ENCODE assay signal across 7 mouse cellular contexts in genomic region chr11:83040325-83040724, GRCm38 (mm10). TPM values are rescaled to one million over a fixed set of nuclear protein-coding genes. Genes with fewer than 3 reads are reported as not detected.
DNase-seq lines count a peak whose midpoint lies in the region; ATAC-seq and TF ChIP-seq lines count a peak whose summit lies in the region.

No protein-coding gene starts in this region.

- H3K4me3 ChIP-seq in lung, embryonic 14.5 days (ENCODE audit: low read depth, low read length) = no peak overlapping the region
- no peak overlapping the region for H3K4me3 ChIP-seq in liver, embryonic 16.5 days (ENCODE audit: low read depth, low read length)

- DNase-seq in lung, embryonic 14.5 days = peak; percentile 24
- DNase-seq in lung, postnatal 25 days (ENCODE audit: low spot score) = no peak
- DNase-seq in c-Kit-positive CD71-negative TER-119-negative erythroid progenitor cells, embryonic 14.5 days (ENCODE audit: low read depth) = peak; percentile 52
- peak; percentile 53 to 72 for DNase-seq in thymus, postnatal 36 days
- DNase-seq in frontal cortex, postnatal 14 days (ENCODE audit: low spot score in 2 of 2) = no peak
- DNase-seq in right cerebral cortex, adult 2 months (ENCODE audit: low spot score in 2 of 2) = no peak

- no peaks in the 10 kb centered on the region for H3K36me3 ChIP-seq in lung, embryonic 14.5 days (ENCODE audit: insufficient read depth)
- H3K36me3 ChIP-seq in liver, embryonic 16.5 days (ENCODE audit: control insufficient read depth, insufficient read depth) = no peaks in the 10 kb centered on the region

- H3K4me1 ChIP-seq in lung, embryonic 14.5 days (ENCODE audit: insufficient read depth) = no peaks in the 10 kb centered on the region
- H3K4me1 ChIP-seq in liver, embryonic 16.5 days (ENCODE audit: control insufficient read depth, low read depth, low read length) = no peaks in the 10 kb centered on the region

- peak overlapping the region; percentile 51 for H3K4me2 ChIP-seq in lung, embryonic 14.5 days
- 0 out of 2 replicates have a peak overlapping the region, but pooled peaks have one; percentile 19 for H3K4me2 ChIP-seq in liver, embryonic 16.5 days (ENCODE audit: low read depth, low read length)

- no peak overlapping the region for H3K9ac ChIP-seq in lung, embryonic 14.5 days
- H3K9ac ChIP-seq in liver, embryonic 16.5 days (ENCODE audit: low read depth, low read length) = no peak overlapping the region

- no peak overlapping the region for H3K27ac ChIP-seq in lung, embryonic 14.5 days (ENCODE audit: low read depth)
- no peak overlapping the region for H3K27ac ChIP-seq in liver, embryonic 16.5 days (ENCODE audit: low read length)

- ATAC-seq in lung, embryonic 14.5 days (ENCODE audit: insufficient read depth) = no peak
- ATAC-seq in liver, embryonic 16.5 days (ENCODE audit: low read depth) = no peak

- no peaks in the 10 kb centered on the region for H3K27me3 ChIP-seq in lung, embryonic 14.5 days (ENCODE audit: insufficient read depth, low read length)
- no peaks in the 10 kb centered on the region for H3K27me3 ChIP-seq in liver, embryonic 16.5 days (ENCODE audit: control insufficient read depth, insufficient read depth, low read depth, low read length)

- WGBS in lung, embryonic 14.5 days = 24% methylated on average over 1 of the region's 1 CpGs
- 5% methylated on average over 1 of the region's 1 CpGs for WGBS in liver, embryonic 16.5 days (ENCODE audit: insufficient replicate concordance)

- TF ChIP-seq CTCF in lung, embryonic 14.5 days (IDR thresholded peaks at IDR 0.05; ENCODE audit: low read depth) = no peak

- no peaks in the 10 kb centered on the region for H3K9me3 ChIP-seq in lung, embryonic 14.5 days (ENCODE audit: low read depth, low read length)
- no peaks in the 10 kb centered on the region for H3K9me3 ChIP-seq in liver, embryonic 16.5 days (replicated peaks; ENCODE audit: control insufficient read depth, low read length)

RNA-seq across cellular contexts. Expression of gene Slfn8, which starts 19.7 kb away (rescaled TPM):
- polyA plus RNA-seq in lung, embryonic 14.5 days (2014; fragmentation: Nextera tagmentation; extraction: Ambion mirVana) = 0.55 and 0.75 TPM in 2 replicates
- polyA plus RNA-seq in liver, embryonic 16.5 days (2015; fragmentation: Nextera tagmentation; extraction: Ambion mirVana) = 0.40 and 0.51 TPM in 2 replicates

RNA-seq across cellular contexts. Expression of gene Slfn2, which starts 24.6 kb away (rescaled TPM):
- 4.7 and 5.8 TPM in 2 replicates for polyA plus RNA-seq in lung, embryonic 14.5 days (2014; fragmentation: Nextera tagmentation; extraction: Ambion mirVana)
- 11.2 and 11.7 TPM in 2 replicates for polyA plus RNA-seq in liver, embryonic 16.5 days (2015; fragmentation: Nextera tagmentation; extraction: Ambion mirVana)

RNA-seq across cellular contexts. Expression of gene Slfn9, which starts 48.7 kb away (rescaled TPM):
- 34.4 and 36.1 TPM in 2 replicates for polyA plus RNA-seq in lung, embryonic 14.5 days (2014; fragmentation: Nextera tagmentation; extraction: Ambion mirVana)
- 4.5 and 5.6 TPM in 2 replicates for polyA plus RNA-seq in liver, embryonic 16.5 days (2015; fragmentation: Nextera tagmentation; extraction: Ambion mirVana)

Comparison
In these comparisons a context has a peak if more than half of its experiments do, and no peak if none do; other contexts are left out.
1. DNase-seq: peak in lung, embryonic 14.5 days (single experiment), c-Kit-positive CD71-negative TER-119-negative erythroid progenitor cells, embryonic 14.5 days (single experiment) and thymus, postnatal 36 days (2 of 2); none in lung, postnatal 25 days (single experiment), frontal cortex, postnatal 14 days (0 of 2) and right cerebral cortex, adult 2 months (0 of 2).